Mouse (Mus musculus) thymus, adult 2 months (tissue): Measurements from ENCODE around the gene Igfbpl1. TPM values are rescaled to one million over a fixed set of nuclear protein-coding genes. Genes with fewer than 3 reads are reported as not detected.

Experiments
- DNase-seq: peaks from one replicate; pipeline ENCODE4 v3.0.0; 2021
- H3K27ac ChIP-seq: fragments of 200-500 bp; 2 replicates; pipeline ENCODE4 v1.5.1; 2012; ENCODE audit warnings: low read length, control low read depth; ENCODE audit not compliant: control insufficient read depth, insufficient read depth
- H3K27me3 ChIP-seq: fragments of 200-500 bp; 2 replicates; pipeline ENCODE4 v1.6.1; 2012; ENCODE audit warnings: mild to moderate bottlenecking, low read length, moderate library complexity, mixed read lengths; ENCODE audit not compliant: control insufficient read depth, insufficient read depth
- H3K36me3 ChIP-seq: fragments of 200-500 bp; 2 replicates; pipeline ENCODE4 v1.6.1; 2012; ENCODE audit warnings: mild to moderate bottlenecking, low read length, moderate library complexity; ENCODE audit not compliant: control insufficient read depth, insufficient read depth
- H3K4me1 ChIP-seq: fragments of 200-500 bp; replicated peaks from 2 replicates; pipeline ENCODE4 v1.6.1; 2012; ENCODE audit warnings: low read length; ENCODE audit not compliant: control insufficient read depth, insufficient read depth
- H3K4me3 ChIP-seq: fragments of 200-500 bp; 2 replicates; pipeline ENCODE4 v1.5.1; 2012; ENCODE audit warnings: mild to moderate bottlenecking, low read length, control low read depth, moderate library complexity; ENCODE audit not compliant: control insufficient read depth, insufficient read depth
- CTCF ChIP-seq: fragments of 200-500 bp; IDR thresholded peaks from 2 replicates; pipeline ENCODE4 v1.5.1; 2012; ENCODE audit warnings: mild to moderate bottlenecking, control low read depth, low read length, moderate library complexity, borderline replicate concordance; ENCODE audit not compliant: control insufficient read depth, poor library complexity, insufficient read depth; ENCODE audit errors: extremely low read depth
- POLR2A ChIP-seq: fragments of 200-500 bp; IDR thresholded peaks from 2 replicates; pipeline ENCODE4 v1.6.1; 2012; ENCODE audit warnings: mild to moderate bottlenecking, low read length, control low read depth, moderate library complexity; ENCODE audit not compliant: control insufficient read depth, poor library complexity, insufficient read depth; ENCODE audit errors: extremely low read depth
- WGBS: fragments of 180-500 bp; shearing (Covaris S2); methylation state at CpG from one replicate; pipeline ENCODE4 v1.1.7; 2018; 5-methylcytosine and 5-hydroxymethylcytosine counted together
- polyA plus RNA-seq: library from polyadenylated mRNA; depleted of rRNA; stranded (reverse); fragments of >200 nt; gene quantifications from 2 replicates; pipeline ENCODE4 v1.2.3, GENCODE M21; 2012

Gene Igfbpl1
- polyA plus RNA-seq, 1 experiment = 0.27 TPM

GRCm38 (mm10) chr4:45790018-45790417, 36.7 kb downstream of the Igfbpl1 start:
- Histone ChIP-seq H3K27me3 (no peaks in the 10 kb centered on the region), H3K27ac (no peak overlapping the region)
- 34% methylated on average over 2 of the region's 2 CpGs for WGBS

GRCm38 (mm10) chr4:45789263-45789958, 37.3 kb downstream of the Igfbpl1 start:
- H3K4me3 ChIP-seq = no peak overlapping the region
- no peak overlapping the region for H3K27ac ChIP-seq
- no peak for DNase-seq
- no peaks in the 10 kb centered on the region for H3K36me3 ChIP-seq
- H3K4me1 ChIP-seq = peaks cover 12% of the 10 kb centered on the region; the same call in 1 of the 2 replicates
- H3K27me3 ChIP-seq = no peaks in the 10 kb centered on the region
- WGBS = 53% methylated on average over 13 of the region's 13 CpGs
- TF ChIP-seq POLR2A (no peak), CTCF (no peak)

More at GRCm38 (mm10) chr4:45790018-45790417, 36.7 kb downstream of the Igfbpl1 start:
- no peak for TF ChIP-seq CTCF
- no peak for TF ChIP-seq POLR2A
- peaks cover 12% of the 10 kb centered on the region; the same call in 1 of the 2 replicates for H3K4me1 ChIP-seq
- H3K4me3 ChIP-seq = no peak overlapping the region
- H3K36me3 ChIP-seq = no peaks in the 10 kb centered on the region
- no peak for DNase-seq

GRCm38 (mm10) chr4:45788446-45789081, 38.2 kb downstream of the Igfbpl1 start:
- peaks cover 12% of the 10 kb centered on the region; the same call in 1 of the 2 replicates for H3K4me1 ChIP-seq
- no peaks in the 10 kb centered on the region for H3K27me3 ChIP-seq
- no peak overlapping the region for H3K27ac ChIP-seq
- no peak overlapping the region for H3K4me3 ChIP-seq
- TF ChIP-seq POLR2A (no peak), CTCF (no peak)
- 40% methylated on average over 13 of the region's 13 CpGs for WGBS
- no peaks in the 10 kb centered on the region for H3K36me3 ChIP-seq
- no peak for DNase-seq

GRCm38 (mm10) chr4:45786674-45787073, 40.0 kb downstream of the Igfbpl1 start:
- Histone ChIP-seq H3K27ac (no peak overlapping the region), H3K4me1 (peaks cover 12% of the 10 kb centered on the region; the same call in 1 of the 2 replicates), H3K4me3 (no peak overlapping the region), H3K27me3 (no peaks in the 10 kb centered on the region), H3K36me3 (no peaks in the 10 kb centered on the region)
- DNase-seq = no peak
- TF ChIP-seq CTCF = no peak
- no peak for TF ChIP-seq POLR2A
- 33% methylated on average over 4 of the region's 4 CpGs for WGBS

- H3K4me1 ChIP-seq = peaks cover 12% of the 10 kb centered on the region; the same call in 1 of the 2 replicates
- no peaks in the 10 kb centered on the region for H3K36me3 ChIP-seq
- H3K27me3 ChIP-seq = no peaks in the 10 kb centered on the region
- TF ChIP-seq CTCF (no peak), POLR2A (no peak)
- no peak for DNase-seq
- WGBS = 79% methylated on average over 2 of the region's 2 CpGs
- H3K4me3 ChIP-seq = no peak overlapping the region
- no peak overlapping the region for H3K27ac ChIP-seq
Measured at GRCm38 (mm10) chr4:45785959-45786358, 40.8 kb downstream of the Igfbpl1 start.

GRCm38 (mm10) chr4:45783671-45784070, 43.1 kb downstream of the Igfbpl1 start:
- no peaks in the 10 kb centered on the region for H3K36me3 ChIP-seq
- WGBS = 64% methylated on average over 1 of the region's 1 CpGs
- no peaks in the 10 kb centered on the region for H3K27me3 ChIP-seq
- H3K27ac ChIP-seq = no peak overlapping the region
- DNase-seq = no peak
- peaks cover 2% of the 10 kb centered on the region; the same call in 1 of the 2 replicates for H3K4me1 ChIP-seq
- H3K4me3 ChIP-seq = no peak overlapping the region
- TF ChIP-seq POLR2A (no peak), CTCF (no peak)
